Mouse (Mus musculus): ENCODE data around the gene Gm13089.
"Not testable (repeated sequence)": the region's sequence is repeated elsewhere in the genome, so short reads cannot be mapped to it uniquely, and the experiment has no call there.

Gene Gm13089

DNA sequence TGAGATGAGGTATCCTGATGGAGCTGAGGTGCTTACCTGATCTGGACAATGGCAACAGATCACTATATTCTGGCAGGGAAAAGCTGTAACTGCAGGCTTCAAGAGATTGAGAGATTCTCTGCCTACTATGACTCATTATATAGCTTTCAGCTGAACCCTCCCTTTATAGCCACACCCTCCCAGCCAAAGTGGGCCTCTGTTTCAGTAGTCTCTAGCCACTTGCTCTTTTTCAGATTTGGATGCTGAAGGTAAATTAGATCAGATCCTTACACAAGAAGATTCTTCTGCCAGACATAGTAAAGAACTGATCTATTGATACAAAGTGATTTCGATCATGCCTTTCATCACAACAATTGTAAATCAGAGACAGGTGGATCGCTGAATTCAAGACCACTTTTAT, at the start of gene Gm13089:
TSS of gene Gm13089 (minus strand) at position 101 of the 400 bp plus-strand sequence.
- DNase-seq = no peak

DNA sequence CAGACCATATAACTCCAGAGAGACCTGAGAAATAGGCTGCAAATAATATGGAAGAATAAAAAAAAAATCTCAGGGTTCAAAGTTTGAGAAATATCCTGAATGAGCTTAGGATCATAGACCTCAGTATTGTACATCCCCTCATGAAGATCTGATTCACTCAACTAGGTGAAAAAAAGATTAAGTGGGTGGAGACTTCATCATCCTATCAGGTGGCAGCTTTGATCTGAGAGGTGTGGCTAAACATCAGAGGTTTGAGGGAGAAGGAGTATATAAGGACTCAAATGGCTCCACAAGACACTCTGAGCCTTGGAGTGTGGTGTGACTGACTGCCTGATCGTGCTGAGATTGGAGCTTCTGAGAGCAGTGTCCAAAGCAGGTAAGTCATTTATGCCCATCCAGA, 16.6 kb upstream of the Gm13089 start, which contains the start of gene Gm13078:
TSS of gene Gm13078 (plus strand) at position 301 of the 400 bp plus-strand sequence.
- DNase-seq = no peak

DNA sequence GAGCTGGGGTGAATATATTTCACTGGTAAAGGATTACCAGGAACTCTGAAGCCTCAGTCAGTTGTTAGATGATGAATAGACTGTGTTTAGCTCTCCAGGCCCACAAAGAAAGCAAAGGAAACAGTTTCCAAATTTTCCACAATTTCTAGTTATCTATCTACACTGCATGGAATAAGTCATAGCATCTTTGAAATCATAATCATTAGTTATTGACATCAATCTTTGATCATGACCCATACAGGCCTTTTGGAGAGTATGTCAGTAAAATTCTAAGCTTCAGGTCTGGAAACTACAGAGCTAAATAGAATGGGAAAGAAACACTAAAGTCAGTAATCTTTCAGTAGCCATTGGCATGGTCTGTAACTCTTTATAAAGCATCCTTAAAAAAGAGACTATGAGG, 45.4 kb downstream of the Gm13089 start, which contains the start of gene Gm13088:
TSS of gene Gm13088 (minus strand) at position 101 of the 400 bp plus-strand sequence.
- not testable (repeated sequence) for DNase-seq

All from kidney, postnatal 36 days (tissue).